Mouse (Mus musculus): ENCODE measurements around the gene Ccdc34. TPM values are rescaled to one million over a fixed set of nuclear protein-coding genes. Genes with fewer than 3 reads are reported as not detected.

Ccdc34 gene
- 11.5 TPM in 2 replicates for polyA plus RNA-seq (2012; rRNA removed)

DNA sequence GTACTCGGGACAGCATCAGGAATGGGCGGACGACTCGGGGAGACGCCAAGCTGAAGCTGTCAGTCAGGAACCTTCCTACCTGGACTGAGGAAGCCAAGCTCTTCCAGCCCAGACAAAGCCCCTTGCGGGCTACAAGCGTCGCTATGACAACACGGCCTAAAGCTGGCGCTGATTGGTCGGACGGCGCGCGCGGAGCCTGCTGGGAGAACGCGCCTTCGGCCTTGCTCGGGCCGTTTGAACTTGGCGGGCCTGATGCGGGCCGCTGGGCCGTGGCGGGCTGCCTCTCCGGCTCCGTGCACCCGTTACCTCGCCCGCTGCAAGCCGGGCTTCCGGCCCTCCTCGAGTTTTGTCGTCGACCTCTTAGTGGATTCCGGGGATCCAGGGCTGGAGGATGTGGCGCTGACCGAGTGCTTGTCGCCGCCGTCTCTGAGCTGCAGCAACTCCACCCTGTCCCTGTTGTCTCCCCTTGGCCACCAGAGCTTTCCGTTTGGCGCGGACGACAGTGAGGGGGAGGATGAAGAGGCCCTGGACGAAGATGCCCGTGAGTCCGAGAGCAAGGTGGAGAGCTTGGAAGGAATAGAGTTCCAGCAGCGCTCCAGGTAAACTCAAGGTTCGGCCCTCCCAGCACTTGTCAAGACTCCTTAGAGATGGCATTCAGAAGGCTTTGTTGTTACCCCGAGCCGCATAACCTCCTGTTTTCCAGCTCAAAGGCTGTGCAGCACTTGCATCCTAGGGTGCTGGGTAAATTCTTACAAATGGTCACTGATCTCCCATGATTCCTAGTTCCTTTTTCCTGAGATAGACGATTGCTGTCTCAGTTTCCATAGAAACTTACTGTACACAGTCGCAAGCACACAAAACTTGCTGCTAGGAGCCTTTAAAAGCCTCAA lies at the start of gene Ccdc34:
TSS of gene Ccdc34 (plus strand) at position 202 of the 890 bp plus-strand sequence.

Other genes with a start within 250 kb of the Ccdc34 start
- gene Lin7c, start 127.0 kb upstream of the Ccdc34 start, polyA plus RNA-seq (2012; rRNA removed), result 6.3 and 6.9 TPM in 2 replicates
- gene Lgr4, start 100.2 kb upstream of the Ccdc34 start, polyA plus RNA-seq (2012; rRNA removed), result 45.6 and 96.0 TPM in 2 replicates